Mouse (Mus musculus) embryo, embryonic 10 days (tissue): ENCODE results near the gene Tox3.

Experiments used
- DNase-seq: peaks from one replicate; pipeline ENCODE4 v3.0.0-alpha.2; 2015; ENCODE audit warnings: low spot score

Gene Tox3

DNA sequence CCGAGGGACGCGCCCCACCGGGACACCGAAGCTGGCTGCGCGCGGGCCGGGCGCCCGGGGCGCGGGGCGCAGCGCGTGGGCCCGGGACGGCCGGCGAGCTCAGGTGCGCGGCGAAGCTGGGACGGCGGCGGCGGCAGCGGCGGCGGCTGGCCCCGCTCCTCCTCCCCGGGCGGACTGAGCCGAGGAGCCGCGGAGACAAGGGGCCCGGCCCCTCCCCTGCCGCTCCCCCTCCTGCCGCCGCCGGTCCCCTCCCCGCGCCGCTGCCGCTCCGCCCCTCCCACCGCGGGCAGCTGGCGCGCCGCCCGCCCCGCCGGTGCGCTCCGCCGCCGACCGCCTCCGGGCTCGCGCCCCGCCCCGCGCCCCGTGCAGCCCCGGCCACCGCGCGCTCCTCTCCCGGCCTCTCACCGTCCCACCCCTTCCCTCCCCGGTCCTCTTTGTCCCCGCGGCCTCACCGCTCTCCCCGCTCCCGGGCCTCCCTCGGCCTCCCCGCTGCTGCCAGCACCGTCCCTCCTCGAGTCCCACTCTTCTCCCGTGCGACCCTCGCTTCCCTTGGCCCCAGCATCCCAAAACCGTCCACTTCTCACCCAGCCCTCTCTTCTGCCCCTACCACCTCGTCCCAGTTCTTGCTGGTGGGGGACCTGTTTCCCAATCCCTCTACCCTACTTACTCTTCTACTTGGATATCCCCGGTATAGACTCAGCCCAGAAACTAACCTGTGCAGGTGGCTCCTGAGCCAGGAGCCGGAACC is at the start of gene Tox3:
Tox3 (minus strand) TSS at position 166 of the 748 bp plus-strand sequence.
- peak; percentile 51 for DNase-seq

DNA sequence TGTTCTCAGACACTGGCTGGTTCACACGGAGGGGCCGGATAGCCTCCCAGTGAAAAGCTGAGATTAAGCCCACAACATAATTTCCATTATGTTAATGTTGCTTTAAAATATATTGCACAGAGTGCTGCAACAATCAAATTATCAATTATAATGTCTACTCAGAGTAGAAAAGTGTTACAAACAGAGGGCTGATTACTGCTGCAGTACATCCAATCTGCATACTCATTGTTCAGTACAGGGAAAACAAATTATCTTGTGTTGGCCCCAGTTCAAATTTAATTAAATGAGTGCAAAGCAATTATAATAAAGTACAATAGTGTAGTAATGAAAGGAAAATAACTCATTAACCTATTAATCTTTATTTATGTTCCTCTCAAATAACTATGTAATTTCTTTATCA is 44.5 kb upstream of the Tox3 start:
- no peak for DNase-seq

DNA sequence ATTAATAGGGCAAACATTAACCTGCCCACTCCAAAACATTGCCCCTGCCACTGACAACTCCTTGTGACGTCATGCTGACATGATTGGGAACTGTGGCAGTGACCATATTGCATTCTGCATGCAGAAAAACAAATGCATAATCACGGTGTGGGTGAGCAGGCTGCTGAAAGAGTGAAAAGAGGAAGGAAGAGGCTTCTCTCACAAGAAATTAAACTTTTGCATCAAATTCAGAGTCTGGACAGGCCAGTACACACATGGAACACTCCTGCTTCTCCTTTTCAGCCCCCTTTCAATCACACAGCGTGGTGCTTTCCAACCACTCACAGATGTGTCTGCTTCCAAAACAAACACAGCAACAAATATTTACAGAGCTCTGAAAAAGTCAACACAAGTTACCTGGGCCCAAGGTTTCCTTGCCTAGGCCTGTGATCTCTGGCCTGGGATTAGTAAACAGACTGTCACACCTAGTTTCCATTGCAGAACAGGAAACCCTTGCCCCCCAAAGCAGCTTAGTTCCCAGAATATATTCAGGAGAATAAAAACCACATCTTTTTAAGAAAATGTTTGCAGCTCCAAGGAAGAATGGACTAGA is 43.4 kb upstream of the Tox3 start:
- no peak for DNase-seq

DNA sequence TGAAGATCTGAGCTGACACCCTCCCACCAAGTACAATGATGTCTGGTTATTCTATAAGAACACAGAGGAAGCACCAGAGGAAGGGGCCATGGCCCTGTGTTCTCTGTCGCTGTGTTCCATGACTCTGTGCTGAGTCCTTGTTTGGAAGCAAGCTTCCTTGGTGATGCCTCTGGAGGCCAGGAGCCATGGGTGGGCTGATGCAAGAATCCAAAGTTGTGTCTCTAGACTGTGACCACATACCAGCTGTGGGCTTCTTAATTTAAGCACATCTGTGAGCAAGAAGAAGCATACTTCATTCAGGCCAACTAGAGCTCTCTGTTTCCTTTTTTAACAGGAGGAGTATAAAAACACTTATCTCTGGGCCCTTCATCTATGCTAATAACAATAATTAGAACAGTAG is 42.7 kb upstream of the Tox3 start:
- DNase-seq: no peak

DNA sequence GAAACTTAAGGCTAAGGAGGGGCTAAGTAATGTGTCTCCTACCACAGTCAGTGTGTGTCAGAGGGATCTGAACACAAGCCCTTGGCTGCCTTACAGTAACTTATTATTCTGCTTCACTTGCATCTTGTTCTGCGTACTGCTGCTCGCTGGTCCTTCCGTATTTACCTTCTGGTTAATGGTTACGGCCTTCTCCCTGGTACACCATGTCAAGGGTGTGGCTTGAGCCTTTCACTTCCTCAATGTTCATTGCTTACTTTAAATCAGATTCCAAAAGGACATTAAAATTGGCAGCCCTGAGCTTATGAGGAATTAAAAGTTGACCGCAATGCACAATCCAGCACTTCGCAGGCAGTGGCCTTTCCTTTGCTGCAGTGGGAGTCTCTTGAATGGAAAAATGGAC is 30.9 kb upstream of the Tox3 start:
- no peak for DNase-seq

DNA sequence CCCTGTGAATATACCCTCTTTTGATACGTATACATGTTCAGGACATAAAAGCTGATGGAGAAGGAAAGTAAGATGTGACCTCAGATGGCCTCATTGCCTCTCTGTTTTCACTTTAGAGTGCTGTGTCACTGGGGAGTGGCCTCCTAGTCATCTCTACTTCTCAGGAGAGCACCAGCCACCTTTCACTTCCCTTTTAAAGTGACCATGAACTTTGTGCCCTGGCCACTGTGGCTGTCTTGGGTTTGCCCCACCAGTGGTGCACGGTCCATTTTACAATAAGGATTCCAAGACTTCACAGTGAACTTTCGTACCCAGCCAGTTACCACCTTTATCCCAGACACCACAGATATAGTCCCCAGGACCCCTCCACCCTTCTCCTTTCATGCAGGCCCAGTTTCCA is 29.9 kb upstream of the Tox3 start:
- DNase-seq: no peak

DNA sequence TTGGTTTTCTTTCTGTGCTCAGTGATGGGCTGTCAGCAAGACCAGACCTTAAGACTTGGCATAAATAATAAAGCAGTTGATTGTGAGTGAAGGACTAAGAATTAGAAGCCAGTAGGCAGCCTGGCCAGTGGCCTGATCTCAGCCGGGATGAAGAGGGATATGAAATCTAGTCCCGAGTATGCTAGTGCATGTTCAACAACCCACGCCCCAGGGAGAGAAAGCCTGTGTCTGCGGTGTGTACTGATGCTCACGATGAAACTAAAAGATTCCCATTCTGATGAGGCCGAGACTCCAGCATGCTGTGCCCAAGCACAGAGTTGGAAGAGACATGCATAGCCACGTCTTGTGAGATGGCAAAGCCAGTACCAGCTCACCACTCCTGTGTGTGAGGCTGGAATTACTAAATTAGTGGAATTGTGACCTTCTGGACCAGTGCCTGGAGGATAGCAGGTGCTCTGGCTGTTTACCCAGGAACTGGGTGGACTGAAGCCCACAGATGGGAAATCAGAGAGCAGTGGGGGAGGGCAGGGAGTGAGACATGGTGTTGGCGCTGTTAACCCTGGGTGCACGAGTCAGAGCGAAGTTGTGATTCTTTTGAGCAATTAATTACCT is 23.6 kb upstream of the Tox3 start:
- no peak for DNase-seq

DNA sequence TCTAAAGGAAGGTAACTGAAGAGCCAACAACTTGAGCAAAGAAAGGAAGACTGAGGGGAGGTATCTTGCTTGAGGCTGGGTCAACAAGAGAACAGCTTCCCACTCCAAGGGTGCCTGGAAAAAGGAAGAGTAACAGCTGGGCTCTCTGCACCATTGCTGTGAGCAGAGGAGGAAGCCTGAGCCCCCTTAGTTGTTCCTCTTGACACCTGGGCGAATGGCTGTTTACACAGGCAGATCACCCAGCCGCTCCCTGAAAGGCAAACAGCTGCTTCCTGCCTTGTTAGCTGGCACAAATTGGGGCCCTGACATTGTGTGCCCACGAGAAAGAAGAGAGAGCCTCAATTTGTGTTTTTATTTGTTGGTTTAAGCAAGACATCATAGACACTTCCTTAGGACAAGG is 21.7 kb upstream of the Tox3 start:
- no peak for DNase-seq

DNA sequence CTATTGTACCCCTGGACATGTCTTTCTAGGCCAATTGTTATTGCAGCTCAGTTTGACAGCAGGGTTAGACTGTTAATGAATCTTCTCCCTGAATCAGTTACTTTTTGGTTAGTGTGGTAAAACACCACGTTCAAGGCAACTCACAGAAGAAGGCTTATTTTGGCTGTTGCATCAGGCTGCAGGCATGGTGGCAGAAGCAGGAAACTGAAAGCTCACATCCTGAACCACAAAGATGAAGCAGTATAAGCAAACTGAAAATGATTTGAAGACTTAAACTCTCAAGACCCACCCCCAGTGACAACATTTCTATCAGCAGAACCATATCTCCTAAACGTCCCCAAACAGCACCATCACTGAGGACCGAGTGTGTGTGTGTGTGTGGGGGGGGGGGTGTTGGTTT is 8.6 kb upstream of the Tox3 start:
- no peak for DNase-seq

DNA sequence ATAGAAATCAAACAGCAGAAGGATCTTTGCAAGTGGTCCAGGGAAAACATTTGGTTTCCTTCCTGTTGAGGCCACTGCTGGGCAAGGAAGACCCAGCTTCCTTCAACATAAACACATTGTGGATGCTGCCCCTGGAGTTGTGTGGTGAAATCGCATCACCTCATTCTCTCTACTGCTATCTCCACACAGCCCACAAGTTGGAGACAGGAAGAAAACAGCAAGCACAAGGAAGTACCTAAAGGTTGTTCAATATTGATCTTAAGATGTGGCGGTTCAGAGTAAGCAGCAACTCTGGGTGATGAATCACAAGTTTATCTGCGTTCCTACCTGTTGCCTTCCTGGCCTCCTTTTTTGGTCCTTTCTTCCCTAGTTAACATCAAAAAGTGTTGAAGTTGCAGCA is 6.6 kb upstream of the Tox3 start:
- DNase-seq: peak; percentile 36

DNA sequence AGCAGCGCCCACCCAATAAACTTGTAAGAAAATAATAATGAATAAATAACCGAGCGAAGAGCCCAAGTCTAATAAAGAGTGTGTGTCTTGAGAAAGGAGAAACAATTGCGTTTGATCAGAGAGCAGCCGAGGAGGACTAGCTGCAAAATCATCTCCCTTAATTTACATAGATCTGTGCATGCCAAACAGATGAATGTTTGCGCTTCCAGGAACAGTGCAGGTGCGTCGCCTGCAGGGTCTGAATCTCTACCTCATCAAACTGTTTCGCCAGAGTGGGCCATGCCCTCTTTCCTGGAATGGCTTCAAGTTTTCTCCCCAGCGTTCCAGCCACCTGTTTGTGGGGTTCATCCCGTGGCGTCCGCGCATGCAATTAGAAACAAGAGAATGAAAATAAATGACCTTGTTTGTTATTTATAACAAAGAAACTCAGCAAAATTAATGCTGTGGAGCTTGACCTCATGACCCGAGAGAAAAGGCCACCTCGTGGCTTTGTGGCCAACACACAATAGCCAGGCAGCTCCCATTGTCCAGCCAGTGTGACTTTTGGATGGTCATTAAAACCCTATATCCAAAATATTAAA is 5.9 kb upstream of the Tox3 start:
- peak; percentile 66 for DNase-seq

DNA sequence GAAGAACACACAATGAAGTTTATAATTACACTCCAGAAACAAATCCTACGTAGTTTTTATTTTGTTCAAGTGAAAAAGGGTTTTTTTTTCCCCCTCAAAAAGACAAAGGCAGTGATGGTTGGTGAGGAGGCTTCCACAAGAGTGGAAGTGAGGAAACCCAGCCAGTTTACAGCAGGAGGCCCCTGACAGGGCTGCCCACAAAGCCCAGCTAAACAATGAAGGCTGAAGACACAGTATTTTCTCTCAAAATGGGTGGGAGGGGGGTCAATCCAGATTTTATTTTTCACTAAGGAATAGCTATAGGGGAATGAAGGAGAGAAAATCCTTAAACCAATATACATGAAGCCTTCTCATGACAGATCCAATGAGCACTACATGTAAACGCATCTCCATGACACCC is 5.4 kb upstream of the Tox3 start:
- peak; percentile 11 for DNase-seq

DNA sequence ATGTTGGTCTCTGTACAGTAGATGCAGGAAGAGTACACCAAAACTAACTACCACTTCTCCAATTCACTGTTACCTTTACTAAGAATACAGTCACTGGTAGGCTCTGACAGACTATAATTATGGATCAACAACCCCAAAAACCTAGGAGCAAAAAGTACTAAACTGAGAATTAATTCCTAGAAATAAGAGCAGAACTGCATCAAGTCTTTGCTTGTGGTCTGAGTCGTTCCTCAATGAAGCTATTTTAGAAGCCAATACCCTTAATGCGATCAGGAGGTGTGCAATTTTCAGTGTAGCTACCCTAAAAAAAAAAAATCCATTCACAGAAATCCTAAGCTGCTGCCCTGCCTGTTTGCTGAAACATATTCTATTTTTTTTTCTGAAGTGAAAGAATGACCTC is 4.8 kb upstream of the Tox3 start:
- no peak for DNase-seq

DNA sequence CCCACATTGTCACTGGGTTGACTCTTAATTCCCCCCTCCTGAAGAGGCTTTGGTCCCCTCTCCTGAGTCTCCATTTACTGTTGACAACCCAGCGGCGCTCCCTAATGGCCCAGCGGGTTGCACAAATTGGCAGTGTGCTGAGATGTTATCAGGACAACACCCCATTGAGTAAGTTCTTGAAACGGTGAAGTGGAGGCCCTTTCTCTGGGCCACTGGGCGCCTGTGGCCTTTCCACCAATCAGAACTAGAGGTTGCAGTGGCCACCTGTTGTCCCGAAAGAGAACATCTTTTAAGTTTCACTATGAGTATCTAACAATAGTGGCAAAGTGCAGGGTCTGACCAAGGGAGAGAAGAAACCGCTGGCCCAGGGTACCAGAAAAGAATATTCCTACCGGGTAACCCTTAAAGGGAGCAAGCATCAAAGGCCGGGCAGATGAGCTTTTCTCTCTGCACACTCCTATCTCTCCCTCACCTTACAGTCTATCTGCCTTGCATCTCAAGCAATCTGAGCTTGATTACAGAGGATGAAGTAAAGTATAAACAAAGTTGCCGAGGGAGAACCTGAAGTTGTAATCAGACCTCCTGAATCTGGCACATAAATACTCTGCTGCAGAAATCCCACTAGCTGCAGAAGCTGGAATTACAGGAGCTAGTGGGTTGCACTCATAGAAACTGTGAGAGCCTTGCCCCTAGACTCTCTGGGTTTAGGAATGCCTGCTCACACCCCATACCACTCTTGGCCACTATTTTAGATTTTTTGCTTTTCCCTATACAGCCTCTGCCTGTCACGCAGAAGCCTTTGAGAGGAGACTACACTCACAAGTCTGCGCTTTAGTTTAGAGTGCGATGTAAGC is 1.8 kb upstream of the Tox3 start:
- peak; percentile 60 for DNase-seq

DNA sequence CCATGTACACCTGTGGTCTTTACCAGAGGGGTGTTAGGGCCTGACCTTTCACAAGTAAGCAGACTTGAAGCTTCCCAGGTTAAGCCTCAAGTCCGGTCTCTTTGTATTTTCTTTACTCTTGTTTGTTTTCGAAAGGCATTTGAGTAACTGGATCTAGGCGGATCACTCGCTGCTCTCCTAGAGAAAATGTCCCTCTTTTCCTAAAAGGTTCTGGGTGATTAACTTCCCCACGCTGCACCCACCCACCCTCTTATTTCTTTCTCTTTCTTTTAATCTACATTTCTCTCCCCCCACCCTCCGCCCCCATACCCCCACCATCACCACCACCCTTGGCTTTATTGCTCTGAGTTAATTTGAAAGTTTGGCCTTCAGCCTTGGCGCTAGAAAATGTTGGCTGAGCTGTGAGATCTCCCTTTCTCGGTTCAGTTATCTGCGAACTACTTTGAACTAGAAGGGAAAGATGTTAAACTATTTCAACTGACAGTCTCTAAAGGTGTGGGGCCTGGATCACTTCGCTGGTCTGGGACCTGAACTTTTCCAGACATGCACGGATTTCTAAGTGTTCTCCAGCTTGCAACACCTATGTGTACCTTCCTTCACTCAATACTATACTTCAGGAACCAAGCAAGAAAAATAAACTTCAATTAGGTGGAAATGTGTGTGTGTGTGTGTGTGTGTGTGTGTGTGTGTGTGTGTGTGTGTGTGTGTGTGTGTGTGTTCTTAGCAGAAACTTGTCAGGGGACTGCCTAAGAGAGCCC is 962 bp upstream of the Tox3 start:
- DNase-seq: peak; percentile 7

DNA sequence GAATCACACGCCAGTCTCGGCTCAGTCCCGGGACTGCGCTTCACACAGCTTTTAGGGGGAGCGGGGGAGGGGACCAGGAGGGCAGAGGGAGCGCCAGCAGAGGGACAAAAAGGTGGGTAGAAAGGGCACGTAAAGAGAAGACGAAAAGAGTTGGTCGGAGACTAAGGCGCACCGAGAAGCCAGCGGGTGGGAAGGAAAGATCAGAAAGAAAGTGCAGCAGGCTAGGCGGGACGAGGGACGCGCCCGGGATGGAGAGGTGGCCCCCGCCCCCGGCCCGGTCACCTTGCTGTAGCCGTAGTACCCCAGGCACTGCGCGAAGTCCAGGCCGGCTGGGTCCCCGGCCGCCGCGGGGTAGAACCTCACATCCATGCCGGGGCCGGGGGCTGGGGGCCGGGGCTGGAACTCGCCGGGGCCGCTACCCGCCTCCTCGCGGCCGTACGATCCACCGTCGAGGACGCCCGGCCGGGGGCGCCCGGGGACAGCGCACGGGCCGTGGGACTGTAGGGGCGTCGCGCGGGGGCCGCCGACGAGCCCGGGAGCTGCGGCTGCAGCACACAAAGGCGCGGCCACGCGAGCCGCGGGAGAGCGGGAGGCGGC is 464 bp downstream of the Tox3 start:
- DNase-seq: peak; percentile 31

DNA sequence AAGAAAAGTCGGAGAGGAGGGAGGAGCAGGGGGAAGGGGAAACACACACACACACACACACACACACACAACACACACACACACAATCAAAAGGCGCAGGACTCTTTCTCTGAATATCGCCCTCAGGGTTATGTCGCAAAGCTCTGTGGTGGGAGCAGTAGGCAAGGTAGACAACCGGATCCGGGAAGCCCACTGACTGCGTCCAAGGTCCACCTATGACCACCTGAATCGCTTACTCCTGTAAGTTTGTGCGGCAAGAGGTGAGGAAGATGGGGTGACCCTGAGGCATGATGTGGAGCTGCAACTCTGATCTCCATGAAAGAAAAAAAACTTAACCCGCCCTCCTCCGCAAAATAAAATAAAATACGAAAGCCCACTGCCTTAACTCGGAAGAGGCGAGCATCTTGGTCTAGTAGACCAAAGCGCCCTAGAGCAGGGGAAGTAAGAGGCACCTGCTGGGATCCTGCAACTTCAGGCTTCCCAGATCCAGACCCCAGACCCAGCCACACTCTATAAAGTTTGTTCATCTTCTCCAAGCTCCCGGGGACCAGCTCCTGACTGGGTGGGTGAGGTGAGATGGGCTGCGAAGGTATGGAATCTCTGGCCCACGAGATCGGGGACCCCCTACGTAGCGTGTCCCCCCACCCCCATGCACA is 1.1 kb downstream of the Tox3 start:
- DNase-seq: peak; percentile 14

DNA sequence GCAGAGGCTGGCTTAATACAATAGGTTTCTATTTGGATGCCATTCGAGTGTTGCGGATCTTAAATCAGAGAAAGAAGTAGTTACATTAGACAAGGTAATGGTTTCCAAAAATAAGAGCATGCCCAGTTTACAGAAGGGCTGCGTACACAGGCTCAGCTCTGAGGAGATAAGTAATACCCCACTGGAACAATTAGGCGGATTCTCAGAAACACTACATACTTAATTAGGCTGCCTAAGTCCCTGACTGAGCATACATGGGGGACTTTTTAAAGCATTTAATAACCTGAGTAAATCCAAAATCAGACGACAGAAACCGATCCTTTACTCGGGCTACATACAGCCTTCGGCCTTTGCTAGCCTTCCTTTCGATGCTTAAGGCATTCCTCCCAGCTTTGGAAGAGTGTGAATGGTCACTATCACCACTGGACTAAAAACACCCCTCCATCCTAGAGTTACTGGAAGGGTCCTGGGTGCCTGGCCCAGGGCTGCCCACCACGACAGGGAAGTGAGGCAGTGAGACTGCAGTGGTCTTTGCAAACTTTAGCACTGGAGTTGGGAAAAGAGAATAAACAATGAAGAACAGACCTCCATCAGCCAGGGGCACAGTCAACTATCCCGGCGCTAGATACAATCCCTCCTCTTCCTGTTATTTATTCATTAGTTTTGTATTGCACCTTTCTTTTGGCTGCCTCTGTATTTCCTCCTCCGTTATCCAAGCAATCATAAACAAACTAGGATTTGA is 1.8 kb downstream of the Tox3 start:
- no peak for DNase-seq

DNA sequence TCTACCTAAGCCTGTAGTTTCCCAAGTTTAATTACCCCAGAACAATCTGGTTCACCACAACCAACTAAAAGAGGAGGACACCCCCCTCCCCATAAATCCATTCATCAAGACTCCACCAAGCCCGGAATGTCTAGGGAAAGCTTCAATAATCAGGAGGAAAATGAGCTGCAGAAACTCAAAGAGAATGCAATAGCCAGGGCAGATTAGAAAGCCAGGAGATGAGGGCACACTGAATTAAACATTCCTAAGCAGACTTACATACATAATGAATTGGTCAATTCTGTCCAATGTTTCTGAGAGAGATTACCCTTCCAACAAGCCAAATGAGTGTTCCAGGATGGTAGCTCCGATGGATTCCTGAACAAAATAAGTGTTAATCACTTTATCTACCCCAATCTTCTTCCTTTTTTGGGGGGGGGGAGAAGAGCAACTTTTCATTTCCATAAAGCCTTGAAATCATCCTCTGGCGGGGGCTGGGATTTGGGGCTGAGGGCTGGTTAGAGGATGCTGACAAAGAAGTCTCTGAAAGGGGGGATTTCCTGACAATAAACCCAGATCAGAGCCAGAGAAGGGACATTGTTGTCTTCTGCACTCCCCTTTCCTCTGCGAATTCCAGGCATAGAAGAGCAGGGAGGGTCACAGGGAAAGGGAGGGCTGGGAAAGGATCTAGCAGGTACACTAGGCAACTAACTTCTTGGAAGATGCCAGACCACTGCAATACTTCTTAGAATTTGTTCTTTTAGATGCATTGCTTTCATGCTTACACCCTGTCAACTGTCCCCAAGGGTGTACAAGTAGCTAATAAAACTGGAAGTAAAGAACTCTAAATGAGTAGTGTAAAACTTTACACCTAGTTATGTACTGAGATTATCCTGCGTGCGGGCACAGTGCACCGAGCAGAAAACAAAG is 17.5 kb downstream of the Tox3 start:
- peak; percentile 13 for DNase-seq
